Mouse (Mus musculus): ENCODE results near the gene Tomt. TPM values are rescaled to one million over a fixed set of nuclear protein-coding genes. Genes with fewer than 3 reads are reported as not detected.

The Tomt gene
- polyA plus RNA-seq, 1 experiment from 2014 or later, result 0.13 TPM

GRCm38 (mm10) chr7:101911982-101912381 is 5.8 kb upstream of the Tomt start:
- WGBS, result 68% methylated on average over 3 of the region's 3 CpGs
- H3K27ac ChIP-seq (ENCODE audit: low read length), result no peak overlapping the region
- no peak overlapping the region for H3K4me2 ChIP-seq (replicated peaks; ENCODE audit: low read depth, low read length)
- peaks cover 39% of the 10 kb centered on the region for H3K36me3 ChIP-seq (ENCODE audit: control insufficient read depth, insufficient read depth, low read length)
- H3K27me3 ChIP-seq (ENCODE audit: control insufficient read depth, insufficient read depth, low read length), result no peaks in the 10 kb centered on the region
- no peak overlapping the region for H3K4me3 ChIP-seq (ENCODE audit: low read depth, low read length)
- H3K4me1 ChIP-seq (ENCODE audit: control insufficient read depth, insufficient read depth, low read length), result peaks cover 7% of the 10 kb centered on the region; the same call in 1 of the 2 replicates
- no peaks in the 10 kb centered on the region for H3K9me3 ChIP-seq (ENCODE audit: control insufficient read depth, low read depth, low read length)
- H3K9ac ChIP-seq (replicated peaks; ENCODE audit: low read depth, low read length), result no peak overlapping the region
- ATAC-seq (ENCODE audit: insufficient number of reproducible peaks, insufficient read depth, low FRiP score, low read depth), result no peak

- no peaks in the 10 kb centered on the region for H3K9me3 ChIP-seq (ENCODE audit: control insufficient read depth, low read depth, low read length)
- H3K27ac ChIP-seq (ENCODE audit: low read length), result no peak overlapping the region
- H3K36me3 ChIP-seq (ENCODE audit: control insufficient read depth, insufficient read depth, low read length), result peaks cover 39% of the 10 kb centered on the region
- H3K9ac ChIP-seq (replicated peaks; ENCODE audit: low read depth, low read length), result no peak overlapping the region
- no peak overlapping the region for H3K4me2 ChIP-seq (replicated peaks; ENCODE audit: low read depth, low read length)
- H3K4me3 ChIP-seq (ENCODE audit: low read depth, low read length), result no peak overlapping the region
- WGBS, result 87% methylated on average over 4 of the region's 4 CpGs
- no peaks in the 10 kb centered on the region for H3K27me3 ChIP-seq (ENCODE audit: control insufficient read depth, insufficient read depth, low read length)
- peaks cover 13% of the 10 kb centered on the region; the same call in 1 of the 2 replicates for H3K4me1 ChIP-seq (ENCODE audit: control insufficient read depth, insufficient read depth, low read length)
- no peak for ATAC-seq (ENCODE audit: insufficient number of reproducible peaks, insufficient read depth, low FRiP score, low read depth)
These were observed 4.0 kb upstream of the Tomt start for GRCm38 (mm10) chr7:101910138-101910537.

- 78% methylated on average over 4 of the region's 4 CpGs for WGBS
- no peak for ATAC-seq (ENCODE audit: insufficient number of reproducible peaks, insufficient read depth, low FRiP score, low read depth)
- Histone ChIP-seq H3K9ac (replicated peaks; ENCODE audit: low read depth, low read length) (no peak overlapping the region), H3K27ac (ENCODE audit: low read length) (no peak overlapping the region), H3K27me3 (ENCODE audit: control insufficient read depth, insufficient read depth, low read length) (no peaks in the 10 kb centered on the region), H3K4me3 (ENCODE audit: low read depth, low read length) (no peak overlapping the region), H3K4me2 (replicated peaks; ENCODE audit: low read depth, low read length) (no peak overlapping the region), H3K9me3 (ENCODE audit: control insufficient read depth, low read depth, low read length) (no peaks in the 10 kb centered on the region), H3K4me1 (ENCODE audit: control insufficient read depth, insufficient read depth, low read length) (peaks cover 13% of the 10 kb centered on the region; the same call in 1 of the 2 replicates), H3K36me3 (ENCODE audit: control insufficient read depth, insufficient read depth, low read length) (peaks cover 39% of the 10 kb centered on the region)
These were observed 2.2 kb upstream of the Tomt start for GRCm38 (mm10) chr7:101908367-101908766.

GRCm38 (mm10) chr7:101906696-101907095 is 537 bp upstream of the Tomt start:
- Histone ChIP-seq H3K9me3 (ENCODE audit: control insufficient read depth, low read depth, low read length) (no peaks in the 10 kb centered on the region), H3K4me3 (ENCODE audit: low read depth, low read length) (peak overlapping the region; percentile 79), H3K4me2 (replicated peaks; ENCODE audit: low read depth, low read length) (peak overlapping the region; percentile 63), H3K9ac (replicated peaks; ENCODE audit: low read depth, low read length) (peak overlapping the region; percentile 81), H3K4me1 (ENCODE audit: control insufficient read depth, insufficient read depth, low read length) (peaks cover 13% of the 10 kb centered on the region; the same call in 1 of the 2 replicates), H3K36me3 (ENCODE audit: control insufficient read depth, insufficient read depth, low read length) (peaks cover 23% of the 10 kb centered on the region), H3K27me3 (ENCODE audit: control insufficient read depth, insufficient read depth, low read length) (no peaks in the 10 kb centered on the region), H3K27ac (ENCODE audit: low read length) (no peak overlapping the region)
- 66% methylated on average over 8 of the region's 8 CpGs for WGBS
- ATAC-seq (ENCODE audit: insufficient number of reproducible peaks, insufficient read depth, low FRiP score, low read depth), result no peak

- Histone ChIP-seq H3K27ac (ENCODE audit: low read length) (peak within 1 kb of the TSS; percentile 96), H3K9ac (replicated peaks; ENCODE audit: low read depth, low read length) (peak within 1 kb of the TSS; percentile 81), H3K27me3 (ENCODE audit: control insufficient read depth, insufficient read depth, low read length) (no peaks in the 10 kb centered on the region), H3K36me3 (ENCODE audit: control insufficient read depth, insufficient read depth, low read length) (peaks cover 16% of the 10 kb centered on the region), H3K4me2 (replicated peaks; ENCODE audit: low read depth, low read length) (peak within 1 kb of the TSS; percentile 78), H3K4me1 (ENCODE audit: control insufficient read depth, insufficient read depth, low read length) (peaks cover 13% of the 10 kb centered on the region; the same call in 1 of the 2 replicates), H3K4me3 (ENCODE audit: low read depth, low read length) (peak within 1 kb of the TSS; percentile 79), H3K9me3 (ENCODE audit: control insufficient read depth, low read depth, low read length) (no peaks in the 10 kb centered on the region)
- ATAC-seq (ENCODE audit: insufficient number of reproducible peaks, insufficient read depth, low FRiP score, low read depth), result peak; percentile 97
- under 1% methylated on average over 61 of the region's 61 CpGs for WGBS
These were observed 435 bp downstream of the Tomt start, which contains the start of gene Lamtor1 for GRCm38 (mm10) chr7:101905561-101906286. Gene Lamtor1 (plus strand): TSS chr7:101905904.

GRCm38 (mm10) chr7:101902846-101903245 is 3.3 kb downstream of the Tomt start:
- Histone ChIP-seq H3K4me1 (ENCODE audit: control insufficient read depth, insufficient read depth, low read length) (peaks cover 10% of the 10 kb centered on the region; the same call in 1 of the 2 replicates), H3K27me3 (ENCODE audit: control insufficient read depth, insufficient read depth, low read length) (no peaks in the 10 kb centered on the region)
- no peak for ATAC-seq (ENCODE audit: insufficient number of reproducible peaks, insufficient read depth, low FRiP score, low read depth)

GRCm38 (mm10) chr7:101901969-101902368 is 4.2 kb downstream of the Tomt start:
- Histone ChIP-seq H3K9ac (replicated peaks; ENCODE audit: low read depth, low read length) (no peak overlapping the region), H3K27me3 (ENCODE audit: control insufficient read depth, insufficient read depth, low read length) (no peaks in the 10 kb centered on the region), H3K4me3 (ENCODE audit: low read depth, low read length) (no peak overlapping the region), H3K4me2 (replicated peaks; ENCODE audit: low read depth, low read length) (no peak overlapping the region), H3K36me3 (ENCODE audit: control insufficient read depth, insufficient read depth, low read length) (no peaks in the 10 kb centered on the region; the same call in 1 of the 2 replicates), H3K4me1 (ENCODE audit: control insufficient read depth, insufficient read depth, low read length) (peaks cover 6% of the 10 kb centered on the region; the same call in 1 of the 2 replicates), H3K27ac (ENCODE audit: low read length) (no peak overlapping the region), H3K9me3 (ENCODE audit: control insufficient read depth, low read depth, low read length) (no peaks in the 10 kb centered on the region)
- no peak for ATAC-seq (ENCODE audit: insufficient number of reproducible peaks, insufficient read depth, low FRiP score, low read depth)
- 93% methylated on average over 10 of the region's 10 CpGs for WGBS

More at GRCm38 (mm10) chr7:101902846-101903245, 3.3 kb downstream of the Tomt start:
- Histone ChIP-seq H3K9me3 (ENCODE audit: control insufficient read depth, low read depth, low read length) (no peaks in the 10 kb centered on the region), H3K4me3 (ENCODE audit: low read depth, low read length) (no peak overlapping the region), H3K27ac (ENCODE audit: low read length) (no peak overlapping the region), H3K9ac (replicated peaks; ENCODE audit: low read depth, low read length) (no peak overlapping the region), H3K36me3 (ENCODE audit: control insufficient read depth, insufficient read depth, low read length) (no peaks in the 10 kb centered on the region; the same call in 1 of the 2 replicates), H3K4me2 (replicated peaks; ENCODE audit: low read depth, low read length) (no peak overlapping the region)

- Histone ChIP-seq H3K4me2 (replicated peaks; ENCODE audit: low read depth, low read length) (no peak overlapping the region), H3K36me3 (ENCODE audit: control insufficient read depth, insufficient read depth, low read length) (no peaks in the 10 kb centered on the region; the same call in 1 of the 2 replicates), H3K9me3 (ENCODE audit: control insufficient read depth, low read depth, low read length) (no peaks in the 10 kb centered on the region), H3K27me3 (ENCODE audit: control insufficient read depth, insufficient read depth, low read length) (no peaks in the 10 kb centered on the region), H3K4me3 (ENCODE audit: low read depth, low read length) (no peak overlapping the region), H3K9ac (replicated peaks; ENCODE audit: low read depth, low read length) (no peak overlapping the region), H3K27ac (ENCODE audit: low read length) (no peak overlapping the region), H3K4me1 (ENCODE audit: control insufficient read depth, insufficient read depth, low read length) (no peaks in the 10 kb centered on the region)
- WGBS, result 86% methylated on average over 16 of the region's 16 CpGs
- ATAC-seq (ENCODE audit: insufficient number of reproducible peaks, insufficient read depth, low FRiP score, low read depth), result no peak
These were observed 5.6 kb downstream of the Tomt start for GRCm38 (mm10) chr7:101900331-101901097.
